Mouse (Mus musculus) liver, embryonic 14.5 days (tissue): ENCODE data around the gene Tecta. TPM values are rescaled to one million over a fixed set of nuclear protein-coding genes. Genes with fewer than 3 reads are reported as not detected.

Source experiments
- ATAC-seq: fragments of 200-750 bp; cut with Nextera tagmentation; 2 replicates; pipeline ENCODE4 v1.8.0; 2017; ENCODE audit warnings: moderate number of reproducible peaks, mild to moderate bottlenecking, moderate library complexity; ENCODE audit not compliant: insufficient read depth
- DNase-seq, 3 experiments: peaks; one replicate each; pipeline ENCODE4 v3.0.0-alpha.2; 2012 to 2013; ENCODE audit warnings: low read depth in 3 of 3, low spot score in 3 of 3
- H3K27ac ChIP-seq: fragments of 300-500 bp; sonication (generic); 2 replicates; pipeline ENCODE4 v1.5.1; 2014; ENCODE audit warnings: moderate library complexity, mild to moderate bottlenecking, control low read depth, inconsistent platforms
- H3K27me3 ChIP-seq: fragments of 300-500 bp; sonication (generic); 2 replicates; pipeline ENCODE4 v1.6.1; 2014; ENCODE audit warnings: mild to moderate bottlenecking, low read length, moderate library complexity; ENCODE audit not compliant: control insufficient read depth, insufficient read depth
- H3K36me3 ChIP-seq: fragments of 300-500 bp; sonication (generic); replicated peaks from 2 replicates; pipeline ENCODE4 v1.6.1; 2014; ENCODE audit warnings: low read depth; ENCODE audit not compliant: control insufficient read depth, insufficient read depth
- H3K4me1 ChIP-seq, 2 experiments: fragments of 200-500 bp in 1 of 2; fragments of 300-500 bp in 1 of 2; sonication (generic) in 1 of 2; replicated peaks; 2 replicates each; pipeline ENCODE4 v1.6.1; 2012 to 2014; ENCODE audit warnings: antibody characterized with exemption in 1 of 2, inconsistent platforms in 1 of 2, low read length in 1 of 2; ENCODE audit not compliant: control insufficient read depth in 2 of 2, insufficient read depth in 2 of 2
- H3K4me2 ChIP-seq: fragments of 300-500 bp; sonication (generic); 2 replicates; pipeline ENCODE4 v1.6.1; 2014; ENCODE audit warnings: low read depth, mild to moderate bottlenecking, control low read depth, moderate library complexity
- H3K4me3 ChIP-seq, 2 experiments: fragments of 200-500 bp in 1 of 2; fragments of 300-500 bp in 1 of 2; sonication (generic) in 1 of 2; 2 replicates each; pipeline ENCODE4 v1.5.1; 2012 to 2014; ENCODE audit warnings: low read depth in 2 of 2, low read length in 2 of 2, mild to moderate bottlenecking in 2 of 2, control low read depth in 1 of 2, inconsistent platforms in 1 of 2, moderate library complexity in 1 of 2; ENCODE audit not compliant: insufficient read depth in 1 of 2
- H3K9ac ChIP-seq: fragments of 300-500 bp; sonication (generic); replicated peaks from 2 replicates; pipeline ENCODE4 v1.6.1; 2014; ENCODE audit warnings: mild to moderate bottlenecking, control low read depth, moderate library complexity
- H3K9me3 ChIP-seq: fragments of 300-500 bp; sonication (generic); 2 replicates; pipeline ENCODE4 v1.6.1; 2016; ENCODE audit warnings: low read length, mixed read lengths; ENCODE audit not compliant: control insufficient read depth
- CTCF ChIP-seq: IDR thresholded peaks from 2 replicates; pipeline ENCODE4 v1.5.1; 2016; ENCODE audit warnings: antibody characterized with exemption, low read depth, control low read depth
- EP300 ChIP-seq: IDR thresholded peaks from 2 replicates; pipeline ENCODE4 v1.6.1; 2016; ENCODE audit warnings: antibody characterized with exemption, low read depth
- WGBS: fragments of 180-500 bp; shearing (Covaris S2); extraction: QIAGEN DNeasy Blood & Tissue Kit; methylation state at CpG from one replicate; pipeline ENCODE4 v1.1.7; 2014; ENCODE audit not compliant: insufficient replicate concordance; 5-methylcytosine and 5-hydroxymethylcytosine counted together
- polyA plus RNA-seq, 2 experiments: library from polyadenylated mRNA; depleted of rRNA in 1 of 2; stranded (reverse) in 1 of 2; unstranded in 1 of 2; fragments of >200 nt; fragmentation: Nextera tagmentation in 1 of 2; extraction: Ambion mirVana in 1 of 2; gene quantifications; 2 replicates each; pipeline versions ENCODE4 v1.2.1 to v1.2.3; 2012 to 2014

Tecta gene
- polyA plus RNA-seq, 2 experiments, result 0.05 to 0.28 TPM

DNA sequence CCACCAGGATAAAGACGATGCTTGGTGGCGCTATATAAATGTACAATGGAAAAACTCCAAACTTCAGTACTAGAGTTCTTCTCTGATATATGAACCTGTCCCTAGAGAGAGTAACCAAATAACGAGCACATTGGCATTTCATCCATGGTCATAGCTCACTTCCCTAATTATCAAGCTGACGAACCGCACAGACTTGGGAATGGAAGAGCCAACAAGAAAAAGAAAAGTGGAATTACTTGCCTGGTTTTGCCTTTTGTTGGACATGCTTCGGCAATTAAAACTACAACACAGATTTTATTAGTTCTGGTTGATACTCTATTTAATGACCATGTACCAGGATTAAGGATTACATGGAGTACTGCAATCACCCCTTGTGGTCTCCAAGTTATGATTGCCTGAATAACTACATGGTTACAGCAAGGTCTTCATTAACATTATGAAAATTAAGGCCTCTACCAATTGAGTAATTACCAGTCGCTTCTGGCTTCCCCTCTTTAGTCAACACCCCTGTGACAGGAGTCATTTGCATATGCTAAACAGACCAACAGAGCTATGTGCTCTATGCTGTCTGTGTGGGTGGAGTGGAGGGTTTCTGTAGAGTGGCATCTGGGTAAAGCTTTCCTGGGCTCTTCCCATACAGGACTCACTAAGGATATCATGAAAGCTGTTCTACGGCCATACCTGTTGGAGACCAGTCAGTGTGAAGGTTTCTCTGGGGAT is 16.9 kb downstream of the Tecta start:
- Histone ChIP-seq H3K36me3 (no peaks in the 10 kb centered on the region), H3K27ac (no peak overlapping the region), H3K4me3 (no peak overlapping the region), H3K4me2 (no peak overlapping the region), H3K9me3 (no peaks in the 10 kb centered on the region), H3K27me3 (no peaks in the 10 kb centered on the region), H3K9ac (no peak overlapping the region), H3K4me1 (no peaks in the 10 kb centered on the region)
- 63% methylated on average over 8 of the region's 8 CpGs for WGBS
- TF ChIP-seq CTCF (no peak), EP300 (no peak)
- DNase-seq (no peak), ATAC-seq (no peak)

DNA sequence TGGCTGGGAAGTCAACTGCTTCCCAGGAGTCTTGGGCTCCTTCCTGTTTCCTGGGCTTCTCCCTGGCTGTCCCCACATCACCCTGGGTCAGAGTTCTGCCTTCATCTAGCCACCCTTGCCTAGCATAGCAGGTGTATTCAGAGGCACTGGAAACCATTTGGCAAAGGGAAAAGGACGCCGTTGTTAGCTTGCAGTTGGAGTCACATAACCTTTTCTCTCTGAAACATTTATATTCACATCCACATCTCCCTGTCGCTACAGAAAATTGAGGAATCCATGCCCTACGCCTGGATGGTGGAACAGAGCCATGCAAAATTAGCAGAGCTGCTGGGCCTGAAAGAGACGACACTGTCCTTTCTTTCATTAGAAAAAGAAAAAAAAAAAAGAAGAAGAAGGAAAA is 17.7 kb downstream of the Tecta start:
- 64% methylated on average over 5 of the region's 5 CpGs for WGBS
- H3K9ac ChIP-seq, result no peak overlapping the region
- H3K4me1 ChIP-seq, result no peaks in the 10 kb centered on the region
- ATAC-seq, result no peak
- H3K27me3 ChIP-seq, result no peaks in the 10 kb centered on the region
- H3K4me2 ChIP-seq, result no peak overlapping the region
- TF ChIP-seq EP300, result no peak
- no peak for TF ChIP-seq CTCF
- DNase-seq, result no peak
- no peak overlapping the region for H3K4me3 ChIP-seq
- H3K9me3 ChIP-seq, result no peaks in the 10 kb centered on the region
- no peaks in the 10 kb centered on the region for H3K36me3 ChIP-seq
- no peak overlapping the region for H3K27ac ChIP-seq

DNA sequence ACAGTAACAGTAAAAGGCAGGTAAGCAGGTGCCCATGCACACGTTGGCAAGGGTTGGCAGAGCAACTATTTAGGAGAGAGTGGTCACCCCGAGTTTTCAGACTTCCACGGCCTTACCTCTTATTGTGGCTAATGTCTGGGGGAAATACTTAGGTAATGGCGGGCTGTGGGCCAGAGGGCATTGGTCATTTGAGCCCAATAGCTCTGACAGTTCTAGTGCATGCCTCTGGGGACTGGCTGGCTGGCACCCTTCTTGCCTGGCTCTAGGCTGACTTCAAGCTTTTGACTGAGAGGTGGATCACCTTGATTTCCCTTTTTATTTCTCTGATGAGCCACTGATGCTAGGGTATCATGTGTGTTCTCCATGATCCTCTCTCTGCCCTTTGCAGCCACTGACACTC is 21.7 kb downstream of the Tecta start:
- H3K4me2 ChIP-seq, result no peak overlapping the region
- H3K9me3 ChIP-seq, result no peaks in the 10 kb centered on the region
- H3K4me3 ChIP-seq, result no peak overlapping the region
- 60% methylated on average over 4 of the region's 4 CpGs for WGBS
- TF ChIP-seq CTCF, result no peak
- no peak for TF ChIP-seq EP300
- no peak overlapping the region for H3K27ac ChIP-seq
- DNase-seq (no peak), ATAC-seq (no peak)
- no peak overlapping the region for H3K9ac ChIP-seq
- no peaks in the 10 kb centered on the region for H3K27me3 ChIP-seq
- peaks cover 0 to 1% of the 10 kb centered on the region in 2 experiments; a peak in 2 of 4 replicates for H3K4me1 ChIP-seq
- no peaks in the 10 kb centered on the region for H3K36me3 ChIP-seq

DNA sequence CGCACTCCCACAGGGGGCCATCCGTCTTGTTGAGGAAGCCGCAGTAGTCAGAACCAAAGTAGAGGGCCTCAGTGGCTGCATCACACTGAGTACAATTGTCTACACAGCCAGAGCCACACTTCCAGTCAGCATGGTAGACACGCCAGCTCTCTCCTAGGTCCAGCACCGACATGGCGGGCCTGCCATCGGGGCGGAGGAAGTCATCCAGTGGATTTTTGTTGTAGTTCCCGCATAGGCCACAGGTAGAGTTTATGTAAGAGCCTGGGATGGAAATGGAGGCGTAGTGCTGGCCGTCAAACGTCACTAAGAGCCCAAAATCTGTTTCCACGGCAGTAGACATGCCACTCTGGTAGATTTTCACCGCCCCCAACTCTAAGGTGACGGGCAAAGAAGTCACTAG is 22.1 kb downstream of the Tecta start:
- H3K9me3 ChIP-seq, result no peaks in the 10 kb centered on the region
- ATAC-seq (no peak), DNase-seq (no peak)
- no peak overlapping the region for H3K27ac ChIP-seq
- no peak overlapping the region for H3K4me3 ChIP-seq
- H3K36me3 ChIP-seq, result no peaks in the 10 kb centered on the region
- TF ChIP-seq EP300, result no peak
- TF ChIP-seq CTCF, result no peak
- no peak overlapping the region for H3K9ac ChIP-seq
- H3K4me1 ChIP-seq, result peaks cover 0 to 5% of the 10 kb centered on the region in 2 experiments; a peak in 2 of 4 replicates
- WGBS, result 78% methylated on average over 15 of the region's 15 CpGs
- H3K27me3 ChIP-seq, result no peaks in the 10 kb centered on the region
- no peak overlapping the region for H3K4me2 ChIP-seq

DNA sequence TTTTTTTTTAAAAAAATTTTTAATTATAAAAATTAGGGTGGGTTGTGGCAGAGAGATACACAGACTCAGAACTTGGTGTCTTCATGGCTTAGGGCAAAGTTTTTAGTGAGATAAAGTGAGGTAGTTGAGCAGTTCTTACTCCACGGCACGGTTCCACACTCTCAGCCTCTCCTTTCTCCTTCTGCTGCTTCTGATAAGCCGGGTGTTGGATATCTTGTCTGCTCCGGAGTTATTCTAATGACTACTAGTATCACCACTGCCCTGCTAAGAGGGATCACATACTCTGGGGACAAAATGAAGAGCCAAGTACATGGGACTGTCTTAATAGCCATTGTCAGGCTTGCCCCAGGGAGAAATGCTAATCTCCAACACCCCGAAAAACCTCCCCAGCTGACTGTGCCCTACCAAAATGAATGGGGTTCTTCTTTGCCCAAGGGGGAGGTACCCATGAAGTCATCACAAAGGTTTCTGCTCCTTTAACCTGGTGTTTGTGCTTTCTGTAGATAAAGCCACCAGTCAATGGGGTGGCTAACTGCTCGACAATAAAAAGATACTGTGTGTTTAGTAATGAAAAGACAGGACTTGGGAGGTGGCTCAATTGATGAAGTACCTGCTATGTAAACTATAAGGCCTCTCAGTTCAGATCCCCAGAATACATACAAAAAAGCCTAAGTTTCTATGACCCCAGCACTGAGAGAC is 27.9 kb downstream of the Tecta start:
- Histone ChIP-seq H3K9me3 (no peaks in the 10 kb centered on the region), H3K4me3 (no peak overlapping the region), H3K4me2 (peak overlapping the region; percentile 39), H3K4me1 (peaks cover 6 to 22% of the 10 kb centered on the region in 2 experiments; a peak in 3 of 4 replicates), H3K9ac (no peak overlapping the region; the same call in 1 of the 2 replicates), H3K27me3 (no peaks in the 10 kb centered on the region), H3K27ac (peak overlapping the region; percentile 63), H3K36me3 (no peaks in the 10 kb centered on the region)
- ATAC-seq, result peak; percentile 97
- 26% methylated on average over 6 of the region's 6 CpGs for WGBS
- DNase-seq, result peak; percentile 53 to 61 (median 59)
- TF ChIP-seq EP300 (peak; percentile 79), CTCF (no peak)
